Mouse (Mus musculus) heart, postnatal 0 days (tissue): Measurements from ENCODE around the gene Gipc3. TPM values are rescaled to one million over a fixed set of nuclear protein-coding genes. Genes with fewer than 3 reads are reported as not detected.

Source experiments
- ATAC-seq: fragments of 200-750 bp; cut with Nextera tagmentation; 2 replicates; pipeline ENCODE4 v1.8.0; 2017; ENCODE audit warnings: low read depth, moderate number of reproducible peaks, moderate library complexity; ENCODE audit not compliant: insufficient read depth
- DNase-seq: peaks from one replicate; pipeline ENCODE4 v3.0.0-alpha.2; 2016; ENCODE audit warnings: low spot score
- H3K27ac ChIP-seq: fragments of 300-500 bp; sonication (generic); 2 replicates; pipeline ENCODE4 v1.5.1; 2014; ENCODE audit warnings: low read depth, mild to moderate bottlenecking
- H3K27me3 ChIP-seq: fragments of 300-500 bp; sonication (generic); 2 replicates; pipeline ENCODE4 v1.6.1; 2014; ENCODE audit warnings: low read length, mixed read lengths; ENCODE audit not compliant: control insufficient read depth, insufficient read depth
- H3K36me3 ChIP-seq: fragments of 300-500 bp; sonication (generic); replicated peaks from 2 replicates; pipeline ENCODE4 v1.6.1; 2014; ENCODE audit warnings: low read length, mixed read lengths; ENCODE audit not compliant: control insufficient read depth, insufficient read depth
- H3K4me1 ChIP-seq: fragments of 300-500 bp; sonication (generic); 2 replicates; pipeline ENCODE4 v1.6.1; 2014; ENCODE audit warnings: antibody characterized with exemption; ENCODE audit not compliant: control insufficient read depth, insufficient read depth
- H3K4me2 ChIP-seq: fragments of 300-500 bp; sonication (generic); 2 replicates; pipeline ENCODE4 v1.6.1; 2014; ENCODE audit warnings: low read depth, mild to moderate bottlenecking, low read length, moderate library complexity
- H3K4me3 ChIP-seq: fragments of 300-500 bp; sonication (generic); 2 replicates; pipeline ENCODE4 v1.5.1; 2014; ENCODE audit warnings: low read depth, low read length
- H3K9ac ChIP-seq: fragments of 300-500 bp; sonication (generic); replicated peaks from 2 replicates; pipeline ENCODE4 v1.6.1; 2014; ENCODE audit warnings: low read depth, low read length, mixed read lengths
- H3K9me3 ChIP-seq: fragments of 300-500 bp; sonication (generic); replicated peaks from 2 replicates; pipeline ENCODE4 v1.6.1; 2016; ENCODE audit warnings: low read length; ENCODE audit not compliant: control insufficient read depth
- CTCF ChIP-seq: IDR thresholded peaks from 2 replicates; pipeline ENCODE4 v1.5.1; 2016; ENCODE audit warnings: antibody characterized with exemption, control low read depth, low read depth
- EP300 ChIP-seq: IDR thresholded peaks from 2 replicates; pipeline ENCODE4 v1.6.1; 2016; ENCODE audit warnings: antibody characterized with exemption, low read depth
- WGBS: fragments of 180-500 bp; shearing (Covaris S2); extraction: QIAGEN DNeasy Blood & Tissue Kit; methylation state at CpG from one replicate; pipeline ENCODE4 v1.1.7; 2014; 5-methylcytosine and 5-hydroxymethylcytosine counted together
- polyA plus RNA-seq: library from polyadenylated mRNA; unstranded; fragments of >200 nt; fragmentation: Nextera tagmentation; extraction: Ambion mirVana; gene quantifications from 2 replicates; pipeline ENCODE4 v1.2.1, GENCODE M21; 2015
- total RNA-seq: library from RNA; depleted of rRNA; stranded (reverse); fragments of >200 nt; gene quantifications from 2 replicates; pipeline ENCODE4 v1.2.3, GENCODE M21; 2014; ENCODE audit warnings: low replicate concordance

Gipc3 gene
- total and polyA plus RNA-seq, 2 experiments from 2014 or later, result 0.08 to 0.16 TPM

DNA sequence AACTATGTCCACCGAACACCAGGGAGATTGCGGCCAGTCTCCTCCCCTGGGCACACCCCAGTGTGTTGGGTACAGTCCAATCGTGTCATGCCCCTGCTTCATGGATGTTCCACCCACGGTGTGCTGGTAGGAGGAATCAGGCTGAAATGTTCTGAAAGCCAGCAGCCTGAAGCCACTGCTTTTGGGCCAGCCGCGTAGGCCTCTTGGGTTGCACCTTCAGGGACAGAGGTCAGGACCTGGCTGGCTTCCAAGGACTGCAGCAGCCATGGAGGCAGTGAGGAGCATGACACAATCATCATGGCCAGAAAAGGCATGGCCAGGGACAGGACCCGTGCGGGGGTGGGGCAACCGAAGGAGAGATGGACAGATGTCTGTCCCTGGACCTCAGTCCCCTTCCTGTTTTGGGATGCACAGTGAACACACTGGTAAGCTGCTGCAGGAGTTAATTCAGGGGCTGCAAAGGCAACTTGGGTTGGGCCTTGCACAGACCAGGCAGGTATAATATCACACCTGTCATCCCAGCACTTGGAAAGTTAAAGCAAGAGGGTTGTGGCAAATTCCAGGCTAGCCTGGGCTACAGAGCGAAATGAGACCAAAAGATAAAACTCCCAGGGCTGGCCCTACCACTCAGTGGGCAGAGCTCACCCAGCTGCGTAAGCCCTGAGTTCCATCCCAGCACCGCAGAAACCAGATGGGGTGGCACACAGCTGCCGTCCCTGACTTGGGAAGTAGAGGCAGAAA lies 24.3 kb downstream of the Gipc3 start:
- Histone ChIP-seq H3K27me3 (no peaks in the 10 kb centered on the region), H3K36me3 (peaks cover 55% of the 10 kb centered on the region), H3K9ac (0 out of 2 replicates have a peak overlapping the region, but pooled peaks have one; percentile 55), H3K9me3 (no peaks in the 10 kb centered on the region), H3K4me2 (no peak overlapping the region), H3K4me3 (no peak overlapping the region), H3K27ac (0 out of 2 replicates have a peak overlapping the region, but pooled peaks have one; percentile 92), H3K4me1 (peaks cover 19% of the 10 kb centered on the region)
- ATAC-seq (no peak), DNase-seq (no peak)
- no peak for TF ChIP-seq EP300
- TF ChIP-seq CTCF, result no peak
- 80% methylated on average over 13 of the region's 13 CpGs for WGBS

DNA sequence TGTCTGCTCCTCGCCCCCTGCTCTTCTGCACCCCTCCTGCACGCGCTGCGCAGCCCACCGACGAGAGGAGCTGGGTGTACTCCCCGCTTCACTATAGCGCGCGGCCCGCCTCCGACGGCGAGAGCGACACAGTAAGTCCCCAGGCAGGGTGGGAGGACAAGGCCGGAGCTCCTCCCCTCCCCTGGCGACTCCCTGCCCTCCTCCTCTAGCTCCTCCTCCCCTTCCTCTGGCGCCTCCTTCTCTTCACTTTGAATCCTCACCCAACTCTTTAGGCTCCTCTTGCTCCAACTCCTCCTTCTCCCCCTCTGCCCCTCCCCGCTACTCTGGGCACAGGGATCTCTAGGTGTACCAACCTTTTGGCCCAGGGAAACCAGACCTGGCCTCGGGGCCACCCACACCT lies 25.8 kb downstream of the Gipc3 start:
- no peak for DNase-seq
- H3K4me3 ChIP-seq, result no peak overlapping the region
- H3K9ac ChIP-seq, result peak overlapping the region; percentile 17; the same call in 1 of the 2 replicates
- H3K9me3 ChIP-seq, result no peaks in the 10 kb centered on the region
- TF ChIP-seq CTCF (no peak), EP300 (no peak)
- H3K27me3 ChIP-seq, result no peaks in the 10 kb centered on the region
- H3K4me2 ChIP-seq, result peak overlapping the region; percentile 47
- H3K4me1 ChIP-seq, result peaks cover 19% of the 10 kb centered on the region
- WGBS, result 31% methylated on average over 20 of the region's 20 CpGs
- H3K27ac ChIP-seq, result no peak overlapping the region
- ATAC-seq, result no peak
- H3K36me3 ChIP-seq, result peaks cover 55% of the 10 kb centered on the region

DNA sequence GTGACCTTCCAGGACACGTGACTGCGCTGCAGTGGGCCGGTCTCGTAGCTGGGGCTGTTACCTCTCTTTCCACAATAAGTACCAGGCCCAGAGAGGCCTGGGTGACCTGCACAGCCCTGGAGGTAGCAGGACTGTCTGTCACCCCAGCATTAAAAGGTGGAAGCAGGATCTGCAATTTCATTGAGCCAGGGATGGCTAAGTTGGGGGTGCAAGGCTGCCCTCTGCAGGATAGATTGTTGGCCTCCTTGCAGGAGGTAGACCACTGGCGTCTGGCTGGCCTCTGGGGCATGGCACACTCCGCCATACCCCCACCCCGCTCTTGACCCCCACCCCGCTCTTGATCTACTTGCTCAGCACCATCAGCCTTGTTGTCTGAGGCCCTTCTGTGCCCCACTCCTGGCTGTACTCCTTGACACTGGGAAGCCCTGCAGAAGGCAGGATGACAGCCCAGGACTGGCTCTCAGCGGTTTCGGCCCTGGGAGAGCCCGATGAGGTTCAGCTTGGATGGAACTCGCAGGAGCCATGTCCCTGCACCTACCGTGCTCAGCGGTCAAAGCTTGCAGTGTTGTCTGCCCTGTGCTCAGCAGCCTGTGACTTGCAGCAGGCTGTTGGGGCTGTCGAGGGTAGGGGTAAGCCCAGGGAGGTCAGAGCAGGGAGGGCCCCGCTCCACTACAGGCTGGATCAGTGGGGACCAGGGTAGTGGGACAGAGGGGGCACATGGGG lies 26.6 kb downstream of the Gipc3 start:
- TF ChIP-seq CTCF (peak; percentile 52), EP300 (no peak)
- Histone ChIP-seq H3K27me3 (no peaks in the 10 kb centered on the region), H3K4me2 (peak overlapping the region; percentile 47), H3K4me1 (peaks cover 13% of the 10 kb centered on the region), H3K4me3 (no peak overlapping the region), H3K9ac (peak overlapping the region; percentile 17; the same call in 1 of the 2 replicates), H3K9me3 (no peaks in the 10 kb centered on the region), H3K36me3 (peaks cover 62% of the 10 kb centered on the region), H3K27ac (no peak overlapping the region)
- no peak for DNase-seq
- 47% methylated on average over 16 of the region's 16 CpGs for WGBS
- ATAC-seq, result no peak

DNA sequence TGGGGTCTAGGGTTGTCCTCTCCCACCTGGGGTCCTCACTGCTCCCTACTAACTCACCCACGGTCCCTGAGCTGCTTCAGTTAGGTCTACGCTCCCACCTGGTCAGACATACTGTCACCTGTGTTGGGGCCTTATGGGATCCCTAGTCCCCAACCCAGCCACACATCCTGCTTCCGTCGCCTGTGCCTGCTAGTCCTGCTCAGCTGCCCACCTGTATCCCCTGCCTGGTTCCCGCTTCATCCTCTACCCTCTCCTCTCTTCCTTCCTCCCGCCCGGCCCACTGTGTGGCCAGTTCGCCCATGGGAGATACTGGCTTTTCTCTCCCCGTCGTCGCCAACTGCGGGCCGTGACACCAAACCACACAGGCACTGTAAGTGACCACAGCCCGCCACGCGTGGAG lies 27.5 kb downstream of the Gipc3 start:
- Histone ChIP-seq H3K4me2 (no peak overlapping the region), H3K27me3 (no peaks in the 10 kb centered on the region), H3K9me3 (no peaks in the 10 kb centered on the region), H3K9ac (no peak overlapping the region), H3K27ac (no peak overlapping the region), H3K36me3 (peaks cover 72% of the 10 kb centered on the region), H3K4me3 (no peak overlapping the region), H3K4me1 (peaks cover 13% of the 10 kb centered on the region; the same call in 1 of the 2 replicates)
- WGBS, result 86% methylated on average over 16 of the region's 16 CpGs
- ATAC-seq, result no peak
- DNase-seq, result no peak
- TF ChIP-seq EP300, result no peak
- TF ChIP-seq CTCF, result no peak

DNA sequence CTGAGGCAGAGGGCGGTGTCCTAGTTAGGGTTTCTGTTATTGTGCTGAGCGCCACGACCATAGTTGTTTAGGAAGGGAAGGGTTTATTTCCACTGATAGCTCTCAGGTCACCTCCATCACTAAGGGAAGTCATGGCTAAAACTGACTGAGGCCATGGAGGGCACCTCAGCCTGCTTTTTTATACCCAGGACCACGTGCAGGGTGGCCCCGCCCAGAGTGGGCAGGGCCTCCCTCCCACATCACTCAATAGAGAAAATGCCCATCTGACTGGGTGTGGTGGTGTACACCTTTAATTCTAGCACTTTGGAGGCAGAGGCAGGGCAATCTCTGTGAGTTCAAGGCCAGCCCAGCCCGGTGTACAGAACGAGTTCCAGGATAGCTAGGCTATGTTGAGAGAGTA lies 28.9 kb downstream of the Gipc3 start:
- peaks cover 83% of the 10 kb centered on the region for H3K36me3 ChIP-seq
- TF ChIP-seq CTCF, result no peak
- TF ChIP-seq EP300, result no peak
- H3K4me2 ChIP-seq, result no peak overlapping the region
- H3K27ac ChIP-seq, result no peak overlapping the region
- WGBS, result 78% methylated on average over 7 of the region's 7 CpGs
- H3K9me3 ChIP-seq, result no peaks in the 10 kb centered on the region
- H3K4me3 ChIP-seq, result no peak overlapping the region
- H3K9ac ChIP-seq, result no peak overlapping the region
- DNase-seq (no peak), ATAC-seq (no peak)
- no peaks in the 10 kb centered on the region for H3K27me3 ChIP-seq
- H3K4me1 ChIP-seq, result peaks cover 6% of the 10 kb centered on the region; the same call in 1 of the 2 replicates
